ENCODE assay signal across 12 mouse cellular contexts in genomic region chr1:180324271-180324670, GRCm38 (mm10). TPM values are rescaled to one million over a fixed set of nuclear protein-coding genes. Genes with fewer than 3 reads are reported as not detected.
DNase-seq lines count a peak whose midpoint lies in the region.
"Had no signal": no experiment of that assay in that cellular context is flagged by ENCODE, and none has a peak within 500 bp of the region (broad histone marks: within the 10 kb centered on the region; RNA-seq: fewer than 3 reads in every experiment).

No protein-coding gene starts in this region.

- DNase-seq in adrenal gland, adult (ENCODE audit: inconsistent age in 2 of 2, low spot score in 1 of 2): peak; percentile 50 to 80
- DNase-seq in adrenal gland, adult 18-20 months (ENCODE audit: low spot score in 2 of 2): no peak
- DNase-seq in adrenal gland, adult 2 months: peak; percentile 74
- no peak for DNase-seq in adrenal gland, adult 8-10 months
- DNase-seq: B cell, adult 2 months; cerebellum, adult 11 months; cerebellum, adult 11-12 months; cerebellum, adult 18-20 months; cerebellum, adult 2 months; cerebellum, adult 8-10 months; cerebellum, adult 9-10 months; cerebellum, adult 9-11 months had no signal

RNA-seq across cellular contexts. Expression of gene Itpkb, which starts 6.0 kb away (rescaled TPM):
- 10 to 100 TPM; 49.3 to 58.6 TPM for total RNA-seq in adrenal gland, adult 18-20 months (2021)
- total RNA-seq in adrenal gland, adult 2 months (2021): 10 to 100 TPM; 45.6 to 76.4 TPM
- polyA plus RNA-seq in adrenal gland, adult 2 months (2012; rRNA removed): 22.6 and 25.3 TPM in 2 replicates
- 10 to 100 TPM; 64.4 to 99.3 (median 78.9) TPM for total RNA-seq in adrenal gland, adult 8-10 months (2022)

Comparison
In these comparisons a context has a peak if more than half of its experiments do, and no peak if none do; other contexts are left out.
1. DNase-seq: peak in adrenal gland, adult (2 of 2) and adrenal gland, adult 2 months (single experiment); none in adrenal gland, adult 18-20 months (0 of 2) and adrenal gland, adult 8-10 months (single experiment).